20 mouse cellular contexts compared by ENCODE assay signal in the genomic region with DNA sequence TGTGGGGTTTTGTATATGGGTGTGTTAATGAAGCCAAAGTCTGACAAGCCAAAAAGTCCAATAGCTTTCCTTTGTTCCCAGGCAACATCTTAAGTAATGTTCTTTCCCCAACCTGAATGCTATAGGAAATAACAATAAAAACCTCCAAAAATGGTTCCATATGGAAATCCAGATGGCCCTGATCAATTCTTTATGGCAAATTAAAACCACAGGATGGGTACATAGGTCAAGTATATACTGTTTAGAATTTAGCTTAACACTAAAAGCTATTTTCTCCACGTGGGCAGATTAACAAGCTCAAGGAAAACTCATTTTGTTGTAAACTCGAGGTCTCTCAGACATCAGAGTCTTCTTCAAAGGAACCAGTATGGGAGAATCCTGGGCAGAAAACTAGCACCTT. TPM values are rescaled to one million over a fixed set of nuclear protein-coding genes. Genes with fewer than 3 reads are reported as not detected.
"Had no signal": no experiment of that assay in that cellular context is flagged by ENCODE, and none has a peak within 500 bp of the region (broad histone marks: within the 10 kb centered on the region; RNA-seq: fewer than 3 reads in every experiment).

No protein-coding gene starts in this region.

- H3K9ac ChIP-seq: lung, embryonic 14.5 days; midbrain, embryonic 12.5 days; neural tube, embryonic 13.5 days; neural tube, embryonic 15.5 days had no signal

- H3K36me3 ChIP-seq: midbrain, embryonic 10.5 days; midbrain, embryonic 12.5 days; neural tube, embryonic 13.5 days; neural tube, embryonic 15.5 days had no signal

- H3K27me3 ChIP-seq: midbrain, embryonic 12.5 days; neural tube, embryonic 13.5 days; neural tube, embryonic 15.5 days had no signal

- H3K9me3 ChIP-seq: midbrain, embryonic 10.5 days; midbrain, embryonic 12.5 days; neural tube, embryonic 13.5 days; neural tube, embryonic 15.5 days had no signal

- H3K4me3 ChIP-seq: midbrain, embryonic 10.5 days; midbrain, embryonic 12.5 days; myocyte; neural tube, embryonic 13.5 days; neural tube, embryonic 15.5 days had no signal

- ATAC-seq: midbrain, embryonic 16.5 days had no signal

- H3K4me2 ChIP-seq: lung, embryonic 14.5 days; midbrain, embryonic 12.5 days; neural tube, embryonic 13.5 days; neural tube, embryonic 15.5 days had no signal

- DNase-seq: lung, adult 18-20 months; lung, embryonic 14.5 days; lung, postnatal 10 days; lung, postnatal 4 days; midbrain, embryonic 14.5 days; retina, postnatal 1 day; right cerebral cortex, adult 18-20 months; right cerebral cortex, postnatal 25 days; right cerebral cortex, postnatal 4 days; spleen, adult 18-20 months; thymus, adult 18-20 months; thymus, postnatal 36 days had no signal

- H3K4me1 ChIP-seq: midbrain, embryonic 10.5 days; midbrain, embryonic 12.5 days; neural tube, embryonic 13.5 days; neural tube, embryonic 15.5 days had no signal

- H3K27ac ChIP-seq: midbrain, embryonic 10.5 days; midbrain, embryonic 12.5 days; neural tube, embryonic 13.5 days; neural tube, embryonic 15.5 days had no signal

RNA-seq across cellular contexts. Expression of a gene that starts 14.6 kb away (rescaled TPM):
- polyA plus RNA-seq: lung, embryonic 14.5 days; lung, embryonic 16.5 days; midbrain, embryonic 10.5 days; midbrain, embryonic 12.5 days; neural tube, embryonic 11.5 days had no signal
